Mouse (Mus musculus): Measurements from ENCODE around the gene Ifngr2. TPM values are rescaled to one million over a fixed set of nuclear protein-coding genes. Genes with fewer than 3 reads are reported as not detected.
A peak's percentile ranks its signal among the peaks of the same experiment; 100 is the strongest.

The Ifngr2 gene
- total and polyA plus RNA-seq, 2 experiments = 7.3 to 8.2 TPM

- Histone ChIP-seq H3K79me2 (ENCODE audit: control insufficient read depth, insufficient read depth, low read length) (no peaks in the 10 kb centered on the region), H3K27me3 (ENCODE audit: control insufficient read depth, insufficient read depth, low read length) (no peaks in the 10 kb centered on the region), H3K4me1 (ENCODE audit: control insufficient read depth, insufficient read depth, low read length) (no peaks in the 10 kb centered on the region), H3K9ac (ENCODE audit: low read depth, low read length) (no peak overlapping the region), H3K4me3 (ENCODE audit: insufficient read depth, low read depth, low read length) (no peak overlapping the region), H3K36me3 (ENCODE audit: control insufficient read depth, insufficient read depth, low read length) (no peaks in the 10 kb centered on the region), H3K27ac (replicated peaks; ENCODE audit: insufficient read depth, low read depth, low read length) (no peak overlapping the region)
- 88% methylated on average over 3 of the region's 3 CpGs for WGBS
- TF ChIP-seq CTCF (IDR thresholded peaks at IDR 0.05; ENCODE audit: low read depth, low read length) = no peak
- TF ChIP-seq POLR2A (IDR thresholded peaks at IDR 0.05; ENCODE audit: extremely low read depth, insufficient read depth, low read length) = no peak
- DNase-seq (ENCODE audit: extremely low read depth, low read depth, low spot score) = no peak
These were observed 9.8 kb upstream of the Ifngr2 start for GRCm38 (mm10) chr16:91537065-91537464.

GRCm38 (mm10) chr16:91538051-91538450 is 8.8 kb upstream of the Ifngr2 start:
- 74% methylated on average over 6 of the region's 6 CpGs for WGBS
- Histone ChIP-seq H3K9ac (ENCODE audit: low read depth, low read length) (no peak overlapping the region), H3K4me1 (ENCODE audit: control insufficient read depth, insufficient read depth, low read length) (no peaks in the 10 kb centered on the region), H3K4me3 (ENCODE audit: insufficient read depth, low read depth, low read length) (no peak overlapping the region), H3K27ac (replicated peaks; ENCODE audit: insufficient read depth, low read depth, low read length) (peak overlapping the region; percentile 31), H3K27me3 (ENCODE audit: control insufficient read depth, insufficient read depth, low read length) (no peaks in the 10 kb centered on the region), H3K79me2 (ENCODE audit: control insufficient read depth, insufficient read depth, low read length) (no peaks in the 10 kb centered on the region), H3K36me3 (ENCODE audit: control insufficient read depth, insufficient read depth, low read length) (no peaks in the 10 kb centered on the region)
- peak; percentile 26 for DNase-seq (ENCODE audit: extremely low read depth, low read depth, low spot score)
- TF ChIP-seq CTCF (IDR thresholded peaks at IDR 0.05; ENCODE audit: low read depth, low read length) = no peak
- no peak for TF ChIP-seq POLR2A (IDR thresholded peaks at IDR 0.05; ENCODE audit: extremely low read depth, insufficient read depth, low read length)

- H3K27me3 ChIP-seq (ENCODE audit: control insufficient read depth, insufficient read depth, low read length) = no peaks in the 10 kb centered on the region
- no peak overlapping the region for H3K9ac ChIP-seq (ENCODE audit: low read depth, low read length)
- H3K27ac ChIP-seq (replicated peaks; ENCODE audit: insufficient read depth, low read depth, low read length) = peak overlapping the region; percentile 20; the same call in 1 of the 2 replicates
- TF ChIP-seq POLR2A (IDR thresholded peaks at IDR 0.05; ENCODE audit: extremely low read depth, insufficient read depth, low read length) = no peak
- no peak for TF ChIP-seq CTCF (IDR thresholded peaks at IDR 0.05; ENCODE audit: low read depth, low read length)
- H3K79me2 ChIP-seq (ENCODE audit: control insufficient read depth, insufficient read depth, low read length) = no peaks in the 10 kb centered on the region
- no peak overlapping the region for H3K4me3 ChIP-seq (ENCODE audit: insufficient read depth, low read depth, low read length)
- no peaks in the 10 kb centered on the region for H3K36me3 ChIP-seq (ENCODE audit: control insufficient read depth, insufficient read depth, low read length)
- WGBS = 58% methylated on average over 9 of the region's 9 CpGs
- DNase-seq (ENCODE audit: extremely low read depth, low read depth, low spot score) = no peak
- no peaks in the 10 kb centered on the region for H3K4me1 ChIP-seq (ENCODE audit: control insufficient read depth, insufficient read depth, low read length)
These were observed 8.4 kb upstream of the Ifngr2 start for GRCm38 (mm10) chr16:91538513-91538912.

- 46% methylated on average over 10 of the region's 10 CpGs for WGBS
- H3K79me2 ChIP-seq (ENCODE audit: control insufficient read depth, insufficient read depth, low read length) = no peaks in the 10 kb centered on the region
- H3K4me1 ChIP-seq (ENCODE audit: control insufficient read depth, insufficient read depth, low read length) = peaks cover 5% of the 10 kb centered on the region; the same call in 1 of the 2 replicates
- TF ChIP-seq POLR2A (IDR thresholded peaks at IDR 0.05; ENCODE audit: extremely low read depth, insufficient read depth, low read length) (no peak), CTCF (IDR thresholded peaks at IDR 0.05; ENCODE audit: low read depth, low read length) (no peak)
- no peak overlapping the region for H3K9ac ChIP-seq (ENCODE audit: low read depth, low read length)
- H3K27ac ChIP-seq (replicated peaks; ENCODE audit: insufficient read depth, low read depth, low read length) = no peak overlapping the region
- H3K27me3 ChIP-seq (ENCODE audit: control insufficient read depth, insufficient read depth, low read length) = no peaks in the 10 kb centered on the region
- no peak for DNase-seq (ENCODE audit: extremely low read depth, low read depth, low spot score)
- no peak overlapping the region for H3K4me3 ChIP-seq (ENCODE audit: insufficient read depth, low read depth, low read length)
- H3K36me3 ChIP-seq (ENCODE audit: control insufficient read depth, insufficient read depth, low read length) = no peaks in the 10 kb centered on the region
These were observed 5.2 kb upstream of the Ifngr2 start for GRCm38 (mm10) chr16:91541573-91542081.

GRCm38 (mm10) chr16:91543619-91544018 is 3.3 kb upstream of the Ifngr2 start:
- Histone ChIP-seq H3K4me3 (ENCODE audit: insufficient read depth, low read depth, low read length) (no peak overlapping the region), H3K27ac (replicated peaks; ENCODE audit: insufficient read depth, low read depth, low read length) (no peak overlapping the region), H3K4me1 (ENCODE audit: control insufficient read depth, insufficient read depth, low read length) (peaks cover 11% of the 10 kb centered on the region), H3K9ac (ENCODE audit: low read depth, low read length) (no peak overlapping the region), H3K27me3 (ENCODE audit: control insufficient read depth, insufficient read depth, low read length) (no peaks in the 10 kb centered on the region), H3K79me2 (ENCODE audit: control insufficient read depth, insufficient read depth, low read length) (peaks cover 2% of the 10 kb centered on the region; the same call in 1 of the 2 replicates), H3K36me3 (ENCODE audit: control insufficient read depth, insufficient read depth, low read length) (no peaks in the 10 kb centered on the region)
- 89% methylated on average over 1 of the region's 1 CpGs for WGBS
- TF ChIP-seq CTCF (IDR thresholded peaks at IDR 0.05; ENCODE audit: low read depth, low read length) = no peak
- no peak for TF ChIP-seq POLR2A (IDR thresholded peaks at IDR 0.05; ENCODE audit: extremely low read depth, insufficient read depth, low read length)
- DNase-seq (ENCODE audit: extremely low read depth, low read depth, low spot score) = no peak

GRCm38 (mm10) chr16:91545597-91546281 is 1.1 kb upstream of the Ifngr2 start:
- no peak overlapping the region for H3K4me3 ChIP-seq (ENCODE audit: insufficient read depth, low read depth, low read length)
- H3K27me3 ChIP-seq (ENCODE audit: control insufficient read depth, insufficient read depth, low read length) = no peaks in the 10 kb centered on the region
- DNase-seq (ENCODE audit: extremely low read depth, low read depth, low spot score) = no peak
- peaks cover 11% of the 10 kb centered on the region for H3K4me1 ChIP-seq (ENCODE audit: control insufficient read depth, insufficient read depth, low read length)
- H3K9ac ChIP-seq (ENCODE audit: low read depth, low read length) = no peak overlapping the region
- peak overlapping the region; percentile 52 for H3K27ac ChIP-seq (replicated peaks; ENCODE audit: insufficient read depth, low read depth, low read length)
- peaks cover 7% of the 10 kb centered on the region; the same call in 1 of the 2 replicates for H3K79me2 ChIP-seq (ENCODE audit: control insufficient read depth, insufficient read depth, low read length)
- no peaks in the 10 kb centered on the region for H3K36me3 ChIP-seq (ENCODE audit: control insufficient read depth, insufficient read depth, low read length)
- WGBS = 75% methylated on average over 10 of the region's 10 CpGs
- no peak for TF ChIP-seq POLR2A (IDR thresholded peaks at IDR 0.05; ENCODE audit: extremely low read depth, insufficient read depth, low read length)
- no peak for TF ChIP-seq CTCF (IDR thresholded peaks at IDR 0.05; ENCODE audit: low read depth, low read length)

Measured in liver, adult 2 months (tissue).